Mouse (Mus musculus) heart, adult 2 months (tissue): ENCODE measurements around the gene Lamc2. TPM values are rescaled to one million over a fixed set of nuclear protein-coding genes. Genes with fewer than 3 reads are reported as not detected.
A peak's percentile ranks its signal among the peaks of the same experiment; 100 is the strongest.

Source experiments
- DNase-seq, 2 experiments: peaks; one replicate each; pipeline ENCODE4 v3.0.0; 2021
- H3K27ac ChIP-seq: fragments of 200-600 bp; 2 replicates; pipeline ENCODE4 v1.8.1; 2022
- H3K27me3 ChIP-seq: fragments of 200-500 bp; 2 replicates; pipeline ENCODE4 v1.6.1; 2012; ENCODE audit warnings: mild to moderate bottlenecking, low read length, inconsistent platforms, mixed read lengths; ENCODE audit not compliant: control insufficient read depth, insufficient read depth
- H3K36me3 ChIP-seq: fragments of 200-500 bp; 2 replicates; pipeline ENCODE4 v1.6.1; 2012; ENCODE audit warnings: low read length, inconsistent platforms; ENCODE audit not compliant: control insufficient read depth, insufficient read depth
- H3K4me1 ChIP-seq: fragments of 200-500 bp; 2 replicates; pipeline ENCODE4 v1.6.1; 2011; ENCODE audit warnings: low read length; ENCODE audit not compliant: control insufficient read depth, insufficient read depth
- H3K4me3 ChIP-seq: fragments of 200-600 bp; 2 replicates; pipeline ENCODE4 v1.8.1; 2022
- H3K79me2 ChIP-seq: fragments of 200-500 bp; replicated peaks from 2 replicates; pipeline ENCODE4 v1.6.1; 2012; ENCODE audit warnings: mild to moderate bottlenecking, inconsistent platforms, low read length, moderate library complexity, mixed read lengths; ENCODE audit not compliant: control insufficient read depth, insufficient read depth
- H3K9ac ChIP-seq: fragments of 200-500 bp; 2 replicates; pipeline ENCODE4 v1.6.1; 2012; ENCODE audit warnings: low read depth, mild to moderate bottlenecking, control low read depth, inconsistent platforms, low read length, mixed read lengths
- CTCF ChIP-seq: fragments of 200-600 bp; IDR thresholded peaks from 2 replicates; pipeline ENCODE4 v1.8.1; 2022; ENCODE audit warnings: antibody characterized with exemption, mild to moderate bottlenecking, moderate library complexity
- EP300 ChIP-seq: fragments of 200-500 bp; IDR thresholded peaks from 2 replicates; pipeline ENCODE4 v1.6.1; 2011; ENCODE audit warnings: low read depth, low read length, control low read depth; ENCODE audit not compliant: insufficient read depth
- POLR2A ChIP-seq: fragments of 200-500 bp; IDR thresholded peaks from 2 replicates; pipeline ENCODE4 v1.6.1; 2011; ENCODE audit warnings: mild to moderate bottlenecking, low read depth, low read length, control low read depth; ENCODE audit not compliant: insufficient read depth
- WGBS: fragments of 180-500 bp; shearing (Covaris S2); methylation state at CpG from one replicate; pipeline ENCODE4 v1.1.7; 2018; 5-methylcytosine and 5-hydroxymethylcytosine counted together
- intact Hi-C: fragments of 180-260 bp; cut with DNase I; formaldehyde crosslinking; loops from one replicate; pipeline ENCODE4 v1.15.1; 2025
- polyA plus RNA-seq: library from polyadenylated mRNA; depleted of rRNA; stranded (reverse); fragments of >200 nt; gene quantifications from 2 replicates; pipeline ENCODE4 v1.2.3, GENCODE M21; 2012
- total RNA-seq, 2 experiments: library from RNA; stranded (reverse); gene quantifications; 2 replicates each; pipeline ENCODE4 v1.2.3; 2021

Gene Lamc2
- total and polyA plus RNA-seq, 3 experiments, result 1.6 to 11.8 (median 9.3) TPM

DNA sequence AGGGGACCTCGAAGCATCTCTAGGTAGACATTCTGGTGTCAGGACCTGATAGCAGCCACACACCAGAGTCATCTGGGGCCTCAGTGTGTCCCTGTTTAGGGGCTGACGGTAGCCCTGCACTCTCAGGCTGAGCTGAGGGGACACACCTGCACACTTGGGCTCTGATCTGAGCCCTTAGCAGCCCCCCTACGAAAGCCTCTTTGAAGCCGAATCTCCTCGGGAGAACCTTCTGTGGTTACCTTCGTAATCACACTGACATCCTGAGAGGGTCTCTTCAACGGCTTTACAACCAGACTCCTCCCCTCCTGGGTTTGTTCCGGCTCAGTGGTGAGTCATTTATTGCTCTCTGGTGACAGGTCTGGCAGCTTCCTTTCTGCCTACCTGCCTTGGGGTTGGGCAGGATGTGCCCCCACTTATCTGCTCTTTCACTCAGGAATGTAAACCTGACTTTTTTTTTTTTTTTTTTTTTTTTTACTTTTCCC lies 45.5 kb downstream of the Lamc2 start:
- intact Hi-C loops, result no loop called here
- Histone ChIP-seq H3K36me3 (no peaks in the 10 kb centered on the region), H3K4me1 (peaks cover 7% of the 10 kb centered on the region), H3K9ac (no peak overlapping the region), H3K27me3 (no peaks in the 10 kb centered on the region), H3K4me3 (no peak overlapping the region), H3K79me2 (no peaks in the 10 kb centered on the region), H3K27ac (no peak overlapping the region)
- TF ChIP-seq EP300 (no peak), POLR2A (no peak), CTCF (no peak)
- DNase-seq, result no peak
- WGBS, result 44% methylated on average over 8 of the region's 8 CpGs

DNA sequence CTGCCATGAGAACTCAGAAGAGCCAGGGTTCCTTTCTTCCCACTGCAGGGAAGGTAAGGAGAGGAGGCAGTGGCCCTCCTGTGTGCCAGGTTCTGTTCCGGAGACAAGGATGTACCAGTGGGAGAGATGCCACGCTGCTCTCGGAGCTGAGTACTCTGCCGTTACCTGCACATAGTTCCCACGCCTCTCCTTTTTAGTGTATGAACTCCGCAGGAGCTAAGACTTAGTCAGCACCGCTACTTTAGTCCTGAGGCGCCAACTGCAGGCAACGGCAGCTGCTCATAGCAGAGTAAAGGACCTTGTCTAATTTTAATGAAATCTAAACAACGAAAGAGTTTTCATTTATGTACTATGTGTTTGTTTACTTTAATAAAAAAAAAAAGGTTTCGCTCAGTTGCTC lies 46.0 kb downstream of the Lamc2 start:
- H3K4me1 ChIP-seq, result peaks cover 7% of the 10 kb centered on the region
- H3K4me3 ChIP-seq, result no peak overlapping the region
- 86% methylated on average over 11 of the region's 11 CpGs for WGBS
- intact Hi-C loops, result no loop called here
- H3K27ac ChIP-seq, result no peak overlapping the region
- no peaks in the 10 kb centered on the region for H3K79me2 ChIP-seq
- no peaks in the 10 kb centered on the region for H3K27me3 ChIP-seq
- no peak overlapping the region for H3K9ac ChIP-seq
- no peaks in the 10 kb centered on the region for H3K36me3 ChIP-seq
- DNase-seq, result no peak
- TF ChIP-seq EP300 (no peak), CTCF (no peak), POLR2A (no peak)

- H3K36me3 ChIP-seq, result no peaks in the 10 kb centered on the region
- DNase-seq, result no peak
- TF ChIP-seq POLR2A (no peak), EP300 (no peak), CTCF (no peak)
- no peak overlapping the region for H3K4me3 ChIP-seq
- no peaks in the 10 kb centered on the region for H3K27me3 ChIP-seq
- intact Hi-C loops, result no loop called here
- WGBS, result 52% methylated on average over 7 of the region's 7 CpGs
- no peak overlapping the region for H3K27ac ChIP-seq
- no peak overlapping the region for H3K9ac ChIP-seq
- H3K79me2 ChIP-seq, result no peaks in the 10 kb centered on the region
- H3K4me1 ChIP-seq, result peaks cover 7% of the 10 kb centered on the region
These were observed 46.6 kb downstream of the Lamc2 start for GRCm38 (mm10) chr1:153139635-153140034.

DNA sequence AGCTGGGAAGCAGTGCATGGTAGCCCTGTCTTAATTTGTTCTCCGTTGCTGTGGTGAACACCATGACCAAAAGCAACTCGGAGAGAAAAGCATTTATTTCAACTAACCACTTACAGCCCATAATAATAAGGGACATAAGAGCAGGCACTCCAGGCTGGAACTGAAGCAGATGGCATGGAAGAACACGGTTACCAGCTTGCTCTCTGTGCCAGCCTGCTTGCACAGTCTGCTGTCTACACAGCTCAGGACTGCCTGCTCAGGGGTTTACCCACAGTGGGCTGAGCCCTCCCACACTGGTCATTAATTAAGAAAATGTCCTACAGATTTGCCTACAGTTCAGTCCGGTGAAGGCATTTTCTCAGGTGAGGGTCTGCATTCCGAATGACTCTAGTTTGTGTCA lies 47.8 kb downstream of the Lamc2 start:
- intact Hi-C loops, result no loop called here
- peaks cover 9% of the 10 kb centered on the region for H3K4me1 ChIP-seq
- 87% methylated on average over 5 of the region's 5 CpGs for WGBS

DNA sequence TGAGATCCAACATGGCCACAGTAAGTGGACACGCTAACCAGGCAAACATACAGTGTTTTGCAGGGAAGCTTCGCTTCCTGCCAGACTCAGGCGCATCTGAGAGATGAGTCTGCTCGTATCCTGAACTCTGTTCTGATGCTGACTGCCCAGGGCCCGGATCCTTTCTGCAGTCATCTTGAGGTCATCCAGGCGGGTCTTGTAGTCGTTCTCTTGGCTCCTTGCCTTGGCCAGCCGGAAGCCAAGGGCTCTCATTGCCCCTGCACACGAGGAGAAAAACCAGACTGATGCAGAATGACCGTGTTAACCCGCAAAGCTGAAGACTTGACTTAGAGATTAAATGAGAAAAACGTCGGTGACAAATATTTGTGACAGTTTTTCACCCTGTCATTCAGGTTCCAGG lies 49.6 kb downstream of the Lamc2 start:
- peak overlapping the region; percentile 31 for H3K27ac ChIP-seq
- H3K9ac ChIP-seq, result no peak overlapping the region
- no peaks in the 10 kb centered on the region for H3K27me3 ChIP-seq
- intact Hi-C loops, result no loop called here
- DNase-seq, result peak in 1 of 2 experiments; percentile 49
- no peaks in the 10 kb centered on the region for H3K79me2 ChIP-seq
- TF ChIP-seq EP300, result no peak
- TF ChIP-seq CTCF, result no peak
- no peak for TF ChIP-seq POLR2A
- H3K36me3 ChIP-seq, result no peaks in the 10 kb centered on the region
- 40% methylated on average over 13 of the region's 13 CpGs for WGBS
- H3K4me3 ChIP-seq, result no peak overlapping the region
- peaks cover 9% of the 10 kb centered on the region for H3K4me1 ChIP-seq

More for the DNA sequence above, 47.8 kb downstream of the Lamc2 start:
- H3K36me3 ChIP-seq, result no peaks in the 10 kb centered on the region
- no peaks in the 10 kb centered on the region for H3K27me3 ChIP-seq
- H3K27ac ChIP-seq, result no peak overlapping the region
- no peak overlapping the region for H3K4me3 ChIP-seq
- H3K9ac ChIP-seq, result no peak overlapping the region
- no peaks in the 10 kb centered on the region for H3K79me2 ChIP-seq
- TF ChIP-seq CTCF (no peak), POLR2A (no peak), EP300 (no peak)
- no peak for DNase-seq

DNA sequence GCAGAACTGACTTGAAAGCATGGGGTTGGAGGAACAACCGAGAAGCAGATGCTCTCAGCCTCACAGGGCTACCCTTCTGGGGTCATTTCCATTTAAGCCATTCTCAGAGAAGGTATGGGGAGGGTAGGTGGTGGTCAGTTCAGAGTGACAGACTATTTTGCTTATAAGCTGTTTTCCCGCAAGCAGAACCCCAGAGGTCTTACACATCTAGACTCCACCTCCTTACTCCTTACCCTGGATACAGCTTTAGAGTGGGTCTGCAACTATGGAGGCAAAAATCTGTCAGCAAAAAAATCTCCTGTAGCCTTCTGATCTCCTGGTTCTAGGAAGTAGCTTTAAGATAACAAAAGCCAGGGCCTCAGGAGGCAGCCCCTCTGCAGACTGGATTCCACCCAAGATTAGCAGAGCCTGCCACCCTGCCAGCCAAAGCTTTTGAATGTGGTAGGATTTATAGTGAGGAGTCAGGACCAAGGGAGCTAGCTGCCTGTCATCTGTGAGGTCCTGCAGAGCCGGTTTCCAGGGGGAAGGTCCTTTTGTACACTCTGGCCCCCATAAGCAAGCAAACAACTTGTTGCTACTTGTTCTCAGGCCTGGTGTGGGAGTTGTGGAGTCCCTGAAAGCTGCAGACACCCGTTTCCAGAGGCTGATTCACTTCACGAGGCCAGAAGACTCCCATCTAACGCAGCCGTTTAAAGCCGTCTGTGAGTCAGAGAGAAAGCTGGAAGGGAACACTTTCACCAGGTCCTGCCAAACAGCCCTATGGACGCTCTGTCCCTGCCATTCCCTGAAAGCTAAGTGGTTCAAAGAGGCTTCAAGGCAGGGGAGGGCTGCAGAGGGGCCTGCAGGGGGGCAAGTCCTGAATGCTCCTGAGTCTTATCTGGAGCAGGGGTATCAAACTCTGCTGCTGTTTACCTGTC lies 52.1 kb downstream of the Lamc2 start:
- Histone ChIP-seq H3K4me3 (no peak overlapping the region), H3K4me1 (peaks cover 15% of the 10 kb centered on the region), H3K27ac (peak overlapping the region; percentile 74), H3K36me3 (peaks cover 3% of the 10 kb centered on the region; the same call in 1 of the 2 replicates), H3K27me3 (no peaks in the 10 kb centered on the region), H3K9ac (0 out of 2 replicates have a peak overlapping the region, but pooled peaks have one; percentile 19), H3K79me2 (no peaks in the 10 kb centered on the region)
- intact Hi-C loops, result no loop called here
- peak; percentile 73 to 77 for DNase-seq
- peak; percentile 64; the same call in 1 of the 2 replicates for TF ChIP-seq EP300
- TF ChIP-seq CTCF, result no peak
- peak; percentile 38 for TF ChIP-seq POLR2A
- WGBS, result 42% methylated on average over 9 of the region's 9 CpGs
